Mouse (Mus musculus) ovary, postnatal 10 days (tissue): ENCODE results near the gene Ankrd61.

Experiments used
- DNase-seq: peaks from one replicate; pipeline ENCODE4 v3.0.0; 2022; ENCODE audit warnings: low spot score

Gene Ankrd61

DNA sequence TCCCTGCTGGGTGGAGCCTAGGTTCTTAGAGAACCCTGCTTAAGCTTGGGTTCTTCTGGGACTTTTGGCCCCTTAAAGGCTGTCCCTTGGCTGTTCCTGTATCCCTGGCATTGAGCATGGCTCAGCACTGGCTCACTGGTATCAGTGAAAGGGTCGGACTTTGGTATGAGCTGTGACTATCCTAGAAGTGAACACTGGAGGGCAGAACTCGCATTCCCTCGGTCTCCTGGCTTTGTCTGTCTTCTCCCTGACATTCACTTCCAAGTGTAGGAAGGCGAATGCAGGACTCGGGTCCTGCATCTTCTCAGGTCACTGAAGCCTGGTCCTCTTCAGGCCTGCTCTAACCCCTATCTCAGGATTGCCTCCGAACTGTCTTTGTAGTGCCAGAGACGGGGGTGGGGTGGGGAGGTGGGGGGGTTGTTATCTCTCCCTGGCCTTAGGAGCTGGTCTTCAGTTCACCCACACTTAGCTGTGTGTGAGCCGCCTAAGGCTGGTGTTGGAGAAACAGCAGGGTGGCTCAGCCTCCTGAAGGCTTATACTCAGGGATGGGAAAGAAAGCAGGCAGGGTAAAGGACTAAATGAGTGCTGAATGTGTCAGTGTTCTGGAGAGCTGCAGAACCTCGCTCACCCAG is 5.1 kb downstream of the Ankrd61 start:
- DNase-seq = no peak

DNA sequence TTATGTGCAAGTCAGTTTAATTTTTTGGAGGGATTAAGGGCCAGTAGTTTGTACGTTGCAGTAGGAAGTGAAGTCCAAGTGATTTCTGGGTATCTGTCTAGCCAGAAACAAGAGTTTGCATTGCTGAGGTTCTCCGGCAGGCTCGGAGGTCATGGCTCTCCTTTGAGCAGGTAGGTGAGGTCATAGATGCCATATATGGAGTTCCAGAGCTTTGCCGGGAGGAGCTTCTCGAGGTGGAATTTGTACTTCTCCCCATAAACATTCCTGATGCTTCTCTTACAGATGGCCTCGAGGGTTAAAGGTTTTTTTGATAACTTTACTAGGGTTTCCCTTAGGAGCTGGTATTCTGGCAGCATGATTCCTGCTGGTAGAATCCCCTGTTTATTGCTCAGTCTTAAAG is 6.7 kb downstream of the Ankrd61 start:
- DNase-seq = no peak

DNA sequence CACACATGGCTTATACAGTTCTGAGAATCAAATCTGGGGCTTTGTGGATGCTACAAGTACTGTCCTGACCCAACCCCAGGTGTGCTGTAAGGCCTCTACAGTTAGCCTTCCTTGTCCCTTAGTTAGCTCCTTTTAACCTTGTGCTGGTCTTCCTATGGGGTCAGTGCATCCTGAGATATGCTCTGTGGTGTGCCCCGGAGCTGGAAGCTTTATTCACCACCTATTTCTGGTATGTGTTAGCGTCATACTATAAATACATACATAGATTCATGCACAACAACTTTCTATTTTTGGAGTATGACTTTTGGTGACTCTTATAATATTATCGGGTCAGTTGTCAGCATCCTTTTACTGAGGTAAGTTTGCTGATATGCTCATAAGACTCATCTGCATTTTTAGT is 12.2 kb downstream of the Ankrd61 start:
- DNase-seq = no peak

- no peak for DNase-seq
Observed at GRCm38 (mm10) chr5:143874571-143874970, 22.9 kb downstream of the Ankrd61 start.

- no peak for DNase-seq
Observed at GRCm38 (mm10) chr5:143871547-143872169, 25.8 kb downstream of the Ankrd61 start.
